Mouse (Mus musculus) intestine, embryonic 15.5 days (tissue): ENCODE data around the gene A030003K21Rik. TPM values are rescaled to one million over a fixed set of nuclear protein-coding genes. Genes with fewer than 3 reads are reported as not detected.

Source experiments
- ATAC-seq: fragments of 200-750 bp; cut with Nextera tagmentation; 2 replicates; pipeline ENCODE4 v1.8.0; 2017; ENCODE audit warnings: moderate TSS enrichment, moderate library complexity
- H3K27ac ChIP-seq: fragments of 300-500 bp; sonication (generic); 2 replicates; pipeline ENCODE4 v1.5.1; 2015; ENCODE audit warnings: mild to moderate bottlenecking, inconsistent platforms
- H3K27me3 ChIP-seq: fragments of 300-500 bp; sonication (generic); replicated peaks from 2 replicates; pipeline ENCODE4 v1.6.1; 2015; ENCODE audit warnings: inconsistent platforms
- H3K36me3 ChIP-seq: fragments of 300-500 bp; sonication (generic); 2 replicates; pipeline ENCODE4 v1.6.1; 2015; ENCODE audit warnings: inconsistent platforms
- H3K4me1 ChIP-seq: fragments of 300-500 bp; sonication (generic); replicated peaks from 2 replicates; pipeline ENCODE4 v1.6.1; 2015; ENCODE audit warnings: inconsistent platforms
- H3K4me2 ChIP-seq: fragments of 300-500 bp; sonication (generic); replicated peaks from 2 replicates; pipeline ENCODE4 v1.6.1; 2015; ENCODE audit warnings: mild to moderate bottlenecking, inconsistent platforms
- H3K4me3 ChIP-seq: fragments of 300-500 bp; sonication (generic); replicated peaks from 2 replicates; pipeline ENCODE4 v1.5.1; 2015; ENCODE audit warnings: inconsistent platforms
- H3K9ac ChIP-seq: fragments of 300-500 bp; sonication (generic); 2 replicates; pipeline ENCODE4 v1.6.1; 2015; ENCODE audit warnings: inconsistent platforms
- H3K9me3 ChIP-seq: fragments of 300-500 bp; sonication (generic); 2 replicates; pipeline ENCODE4 v1.6.1; 2016; ENCODE audit warnings: inconsistent platforms
- WGBS: fragments of 180-500 bp; shearing (Covaris S2); methylation state at CpG from one replicate; pipeline ENCODE4 v1.1.7; 2015; 5-methylcytosine and 5-hydroxymethylcytosine counted together
- polyA plus RNA-seq: library from polyadenylated mRNA; unstranded; fragments of >200 nt; fragmentation: Nextera tagmentation; extraction: Ambion mirVana; gene quantifications from 2 replicates; pipeline ENCODE4 v1.2.1, GENCODE M21; 2015

The A030003K21Rik gene
- polyA plus RNA-seq, 1 experiment from 2014 or later, result not detected

DNA sequence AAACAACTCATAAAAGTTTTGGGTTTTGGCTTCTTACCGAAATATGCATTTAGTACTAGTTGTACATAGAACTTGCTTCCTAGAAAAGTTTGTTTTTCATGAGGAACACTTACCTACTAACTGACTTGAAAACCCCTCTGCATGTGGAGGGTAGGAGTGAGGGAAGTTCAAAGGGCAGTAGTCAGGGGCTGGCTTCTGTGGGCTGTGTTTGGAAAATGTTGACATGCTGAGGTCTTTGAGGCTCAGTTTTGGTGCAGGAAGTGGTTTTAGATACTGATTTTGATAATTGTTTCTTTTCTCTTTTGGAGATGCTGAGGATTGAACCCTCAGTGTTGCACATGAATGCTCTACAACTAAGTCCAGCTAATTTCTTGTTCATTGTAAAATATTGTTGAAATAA lies 42.6 kb downstream of the A030003K21Rik start:
- ATAC-seq, result no peak
- Histone ChIP-seq H3K4me2 (no peak overlapping the region), H3K27ac (no peak overlapping the region), H3K4me3 (no peak overlapping the region), H3K9ac (no peak overlapping the region), H3K4me1 (no peaks in the 10 kb centered on the region), H3K9me3 (no peaks in the 10 kb centered on the region), H3K36me3 (peaks cover 7% of the 10 kb centered on the region; the same call in 1 of the 2 replicates), H3K27me3 (no peaks in the 10 kb centered on the region)
- 95% methylated on average over 1 of the region's 1 CpGs for WGBS

- H3K27ac ChIP-seq, result no peak overlapping the region
- WGBS, result 96% methylated on average over 7 of the region's 7 CpGs
- no peaks in the 10 kb centered on the region for H3K4me1 ChIP-seq
- H3K27me3 ChIP-seq, result no peaks in the 10 kb centered on the region
- H3K4me3 ChIP-seq, result no peak overlapping the region
- H3K9me3 ChIP-seq, result no peaks in the 10 kb centered on the region
- H3K36me3 ChIP-seq, result 0 out of 2 replicates have a peak, but pooled peaks cover 11% of the 10 kb centered on the region
- ATAC-seq, result no peak
- H3K9ac ChIP-seq, result no peak overlapping the region
- no peak overlapping the region for H3K4me2 ChIP-seq
Observed at GRCm38 (mm10) chr1:82893269-82893668, 49.9 kb downstream of the A030003K21Rik start.

Other genes with a start within 250 kb of the A030003K21Rik start
- gene Mff, start 218.5 kb downstream of the A030003K21Rik start, polyA plus RNA-seq, result 157 and 188 TPM in 2 replicates
- 141 and 153 TPM in 2 replicates for gene Tm4sf20, start 174.9 kb downstream of the A030003K21Rik start, polyA plus RNA-seq
- not detected in 2 replicates for gene Gm47791, start 172.1 kb downstream of the A030003K21Rik start, polyA plus RNA-seq
- 33.0 and 35.7 TPM in 2 replicates for gene Agfg1, start 103.9 kb downstream of the A030003K21Rik start, polyA plus RNA-seq
- gene A030005L19Rik, start 30.1 kb downstream of the A030003K21Rik start, polyA plus RNA-seq, result 0.36 TPM in 1 of 2 replicates, not detected in the other
- not detected in 2 replicates for gene A030014E15Rik, start 18.5 kb downstream of the A030003K21Rik start, polyA plus RNA-seq
- not detected in 2 replicates for gene Gm6217, start 12.0 kb downstream of the A030003K21Rik start, polyA plus RNA-seq
- gene Gm7544, start 12.6 kb upstream of the A030003K21Rik start, polyA plus RNA-seq, result not detected in 2 replicates
- gene Gm47955, start 16.9 kb upstream of the A030003K21Rik start, polyA plus RNA-seq, result not detected in 2 replicates
- not detected in 2 replicates for gene Gm47959, start 57.2 kb upstream of the A030003K21Rik start, polyA plus RNA-seq
- 1.0 and 1.1 TPM in 2 replicates for gene Slc19a3, start 95.1 kb upstream of the A030003K21Rik start, polyA plus RNA-seq
- not detected in 2 replicates for gene Krtap28-10, start 99.1 kb upstream of the A030003K21Rik start, polyA plus RNA-seq
- not detected in 2 replicates for gene Gm47969, start 101.5 kb upstream of the A030003K21Rik start, polyA plus RNA-seq
- not detected in 2 replicates for gene A030005K14Rik, start 116.0 kb upstream of the A030003K21Rik start, polyA plus RNA-seq
- gene Krtap28-13, start 117.5 kb upstream of the A030003K21Rik start, polyA plus RNA-seq, result not detected in 2 replicates
- 3.6 and 3.9 TPM in 2 replicates for gene Ccl20, start 173.4 kb upstream of the A030003K21Rik start, polyA plus RNA-seq
- 0.18 TPM in 1 of 2 replicates, not detected in the other for gene Daw1, start 216.4 kb upstream of the A030003K21Rik start, polyA plus RNA-seq